Mouse (Mus musculus) MEL (cell line): Measurements from ENCODE around the gene Qrich1. TPM values are rescaled to one million over a fixed set of nuclear protein-coding genes. Genes with fewer than 3 reads are reported as not detected.

Experiments used
- DNase-seq: peaks from one replicate; pipeline ENCODE4 v3.0.0; 2011; ENCODE audit warnings: low read depth, low spot score
- H3K27ac ChIP-seq: 2 replicates; pipeline ENCODE4 v1.5.1; 2012; ENCODE audit warnings: low read depth, mild to moderate bottlenecking, control low read depth, low read length, moderate library complexity; ENCODE audit not compliant: control insufficient read depth
- H3K27me3 ChIP-seq, 2 experiments: fragments of 150-350 bp in 1 of 2; sonication (generic) in 1 of 2; 2 replicates each; pipeline ENCODE4 v1.6.1; 2012; ENCODE audit warnings: low read length in 2 of 2, mild to moderate bottlenecking in 2 of 2, improper control_type of control experiment in 1 of 2, moderate library complexity in 1 of 2; ENCODE audit not compliant: insufficient read depth in 2 of 2, control insufficient read depth in 1 of 2
- H3K36me3 ChIP-seq, 2 experiments: 2 replicates each; pipeline ENCODE4 v1.6.1; 2012 to 2014; ENCODE audit warnings: low read length in 2 of 2, improper control_type of control experiment in 1 of 2, inconsistent platforms in 1 of 2, mild to moderate bottlenecking in 1 of 2; ENCODE audit not compliant: insufficient read depth in 2 of 2, control insufficient read depth in 1 of 2
- H3K4me1 ChIP-seq, 2 experiments: fragments of 150-350 bp in 1 of 2; sonication (generic) in 1 of 2; 2 replicates each; pipeline ENCODE4 v1.6.1; 2012; ENCODE audit warnings: low read length in 2 of 2, improper control_type of control experiment in 1 of 2, mild to moderate bottlenecking in 1 of 2; ENCODE audit not compliant: insufficient read depth in 2 of 2, control insufficient read depth in 1 of 2
- H3K4me3 ChIP-seq, 2 experiments: fragments of 150-350 bp in 1 of 2; sonication (generic) in 1 of 2; 2 replicates each; pipeline ENCODE4 v1.5.1; 2012; ENCODE audit warnings: low read depth in 2 of 2, low read length in 2 of 2, mild to moderate bottlenecking in 2 of 2, moderate library complexity in 2 of 2, control low read depth in 1 of 2, improper control_type of control experiment in 1 of 2; ENCODE audit not compliant: control insufficient read depth in 1 of 2, insufficient read depth in 1 of 2
- H3K79me2 ChIP-seq: 2 replicates; pipeline ENCODE4 v1.6.1; 2012; ENCODE audit warnings: mild to moderate bottlenecking, low read length, moderate library complexity; ENCODE audit not compliant: control insufficient read depth, poor library complexity, insufficient read depth
- H3K9ac ChIP-seq: 2 replicates; pipeline ENCODE4 v1.6.1; 2012; ENCODE audit warnings: low read depth, mild to moderate bottlenecking, control low read depth, low read length, moderate library complexity; ENCODE audit not compliant: control insufficient read depth, poor library complexity, severe bottlenecking
- H3K9me3 ChIP-seq: fragments of 150-350 bp; sonication (generic); replicated peaks from 2 replicates; pipeline ENCODE4 v1.6.1; 2012; ENCODE audit warnings: mild to moderate bottlenecking, low read length, improper control_type of control experiment, moderate library complexity; ENCODE audit not compliant: insufficient read depth
- BHLHE40 ChIP-seq: IDR thresholded peaks from 2 replicates; pipeline ENCODE4 v1.6.1; 2012; ENCODE audit warnings: low read depth, mild to moderate bottlenecking, inconsistent platforms, low read length, improper control_type of control experiment, borderline replicate concordance
- CHD2 ChIP-seq: IDR thresholded peaks from 2 replicates; pipeline ENCODE4 v1.6.1; 2011; ENCODE audit warnings: low read length, improper control_type of control experiment
- CTCF ChIP-seq, 3 experiments: IDR thresholded peaks in 2 of 3; conservative IDR thresholded peaks in 1 of 3; 2 replicates each; pipeline ENCODE4 v1.5.1; 2011 to 2012; ENCODE audit warnings: low read length in 3 of 3, low read depth in 2 of 3, mild to moderate bottlenecking in 2 of 3, improper control_type of control experiment in 1 of 3, inconsistent platforms in 1 of 3, mixed read lengths in 1 of 3, moderate library complexity in 1 of 3; ENCODE audit not compliant: control insufficient read depth in 1 of 3, insufficient read depth in 1 of 3, poor library complexity in 1 of 3, severe bottlenecking in 1 of 3
- E2F4 ChIP-seq: IDR thresholded peaks from 2 replicates; pipeline ENCODE4 v1.6.1; 2011; ENCODE audit warnings: low read depth, low read length, improper control_type of control experiment, borderline replicate concordance
- GABPA ChIP-seq: IDR thresholded peaks from 2 replicates; pipeline ENCODE4 v1.6.1; 2012; ENCODE audit warnings: low read depth, mild to moderate bottlenecking, inconsistent platforms, low read length, improper control_type of control experiment, moderate library complexity
- JUND ChIP-seq: IDR thresholded peaks from 2 replicates; pipeline ENCODE4 v1.6.1; 2011; ENCODE audit warnings: low read depth, mild to moderate bottlenecking, improper control_type of control experiment, low read length
- KAT2A ChIP-seq: conservative IDR thresholded peaks from 2 replicates; pipeline ENCODE4 v1.6.1; 2012; ENCODE audit warnings: low read depth, low read length, improper control_type of control experiment, inconsistent platforms
- MAFK ChIP-seq: IDR thresholded peaks from 2 replicates; pipeline ENCODE4 v1.6.1; 2011; ENCODE audit warnings: low read depth, mild to moderate bottlenecking, low read length, improper control_type of control experiment, borderline replicate concordance
- MXI1 ChIP-seq: IDR thresholded peaks from 2 replicates; pipeline ENCODE4 v1.6.1; 2011; ENCODE audit warnings: mild to moderate bottlenecking, low read depth, low read length, improper control_type of control experiment
- MYB ChIP-seq: IDR thresholded peaks from 2 replicates; pipeline ENCODE4 v1.6.1; 2011; ENCODE audit warnings: mild to moderate bottlenecking, low read depth, low read length, improper control_type of control experiment
- NRF1 ChIP-seq: IDR thresholded peaks from 2 replicates; pipeline ENCODE4 v1.6.1; 2014; ENCODE audit warnings: low read depth, mild to moderate bottlenecking, inconsistent platforms, low read length, improper control_type of control experiment, moderate library complexity; ENCODE audit not compliant: poor library complexity, insufficient read depth, severe bottlenecking
- RAD21 ChIP-seq: IDR thresholded peaks from 2 replicates; pipeline ENCODE4 v1.6.1; 2011; ENCODE audit warnings: mild to moderate bottlenecking, low read depth, low read length, improper control_type of control experiment
- RCOR1 ChIP-seq: IDR thresholded peaks from 2 replicates; pipeline ENCODE4 v1.6.1; 2012; ENCODE audit warnings: low read depth, mild to moderate bottlenecking, inconsistent platforms, low read length, improper control_type of control experiment
- SMC3 ChIP-seq: IDR thresholded peaks from 2 replicates; pipeline ENCODE4 v1.6.1; 2011; ENCODE audit warnings: low read depth, low read length, improper control_type of control experiment
- TAL1 ChIP-seq: IDR thresholded peaks from 2 replicates; pipeline ENCODE4 v1.6.1; 2012; ENCODE audit warnings: mild to moderate bottlenecking, inconsistent platforms, low read length, moderate library complexity, mixed read lengths
- TBP ChIP-seq: IDR thresholded peaks from 2 replicates; pipeline ENCODE4 v1.8.0; 2011; ENCODE audit warnings: low read depth, low read length, improper control_type of control experiment
- UBTF ChIP-seq: IDR thresholded peaks from 2 replicates; pipeline ENCODE4 v1.6.1; 2012; ENCODE audit warnings: low read depth, mild to moderate bottlenecking, inconsistent platforms, low read length, improper control_type of control experiment, moderate library complexity, borderline replicate concordance; ENCODE audit not compliant: insufficient read depth
- USF2 ChIP-seq, 2 experiments: IDR thresholded peaks; 2 replicates each; pipeline ENCODE4 v1.6.1; 2011 to 2012; ENCODE audit warnings: improper control_type of control experiment in 2 of 2, low read length in 2 of 2, borderline replicate concordance in 1 of 2, inconsistent platforms in 1 of 2, low read depth in 1 of 2, mild to moderate bottlenecking in 1 of 2; ENCODE audit not compliant: insufficient read depth in 1 of 2
- ZMIZ1 ChIP-seq: IDR thresholded peaks from 2 replicates; pipeline ENCODE4 v1.6.1; 2012; ENCODE audit warnings: low read depth, mild to moderate bottlenecking, inconsistent platforms, low read length, improper control_type of control experiment, moderate library complexity
- ZNF384 ChIP-seq: IDR thresholded peaks from 2 replicates; pipeline ENCODE4 v1.6.1; 2012; ENCODE audit warnings: low read depth, mild to moderate bottlenecking, inconsistent platforms, low read length, improper control_type of control experiment
- polyA plus RNA-seq, 2 experiments: library from polyadenylated mRNA; stranded (reverse) in 1 of 2; unstranded in 1 of 2; fragments of >175 nt in 1 of 2; fragments of >200 nt in 1 of 2; gene quantifications; 2 replicates each; pipeline versions ENCODE4 v1.2.1 to v1.2.4; 2012; ENCODE audit warnings: low replicate concordance in 2 of 2, low read depth in 1 of 2; ENCODE audit not compliant: insufficient read length in 2 of 2, insufficient read depth in 1 of 2, missing spikeins in 1 of 2
- total RNA-seq: library from RNA; depleted of rRNA; stranded (reverse); fragments of 300-350 nt; gene quantifications from 2 replicates; pipeline ENCODE4 v1.2.3, GENCODE M21; 2012

Qrich1 gene
- total and polyA plus RNA-seq, 3 experiments, result 84.5 to 161 (median 126) TPM

DNA sequence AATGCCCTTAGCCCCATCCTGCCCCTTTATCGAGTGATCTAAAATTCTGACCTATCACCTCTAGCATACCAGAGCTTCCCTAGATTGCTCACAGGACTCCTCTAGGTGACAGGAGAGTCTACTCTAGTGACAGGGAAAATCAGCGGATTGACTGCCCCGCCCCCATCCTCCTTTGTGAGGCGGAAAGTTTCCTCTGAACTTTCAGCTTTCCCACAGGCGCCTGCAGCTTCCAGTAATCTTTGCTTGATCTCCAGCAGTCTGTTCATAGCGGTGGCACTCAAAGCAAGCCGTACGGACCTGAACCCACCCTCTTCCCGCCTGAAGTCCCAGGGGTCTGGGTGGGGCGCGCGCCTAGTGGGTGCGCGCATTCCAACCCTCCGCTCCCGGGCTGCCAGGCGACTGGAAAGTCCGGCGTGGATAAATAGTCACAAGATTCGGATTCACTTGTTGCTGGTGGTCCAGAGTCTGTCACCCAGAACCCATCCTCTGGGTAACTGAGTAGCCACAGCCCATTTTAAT is 37.9 kb upstream of the Qrich1 start:
- Histone ChIP-seq H3K27me3 (no peaks in the 10 kb centered on the region), H3K4me3 (peak overlapping the region in 1 of 2 experiments; percentile 54; a peak in 2 of 4 replicates), H3K36me3 (no peaks in the 10 kb centered on the region; a peak in 1 of 4 replicates), H3K4me1 (peaks cover 0 to 2% of the 10 kb centered on the region in 2 experiments; a peak in 1 of 4 replicates), H3K9ac (peak overlapping the region; percentile 45), H3K9me3 (no peaks in the 10 kb centered on the region), H3K79me2 (no peaks in the 10 kb centered on the region), H3K27ac (no peak overlapping the region)
- no peak for TF ChIP-seq CTCF (IDR thresholded peaks at IDR 0.05 in 2 of 3, conservative IDR thresholded peaks at IDR 0.05 in 1 of 3; ENCODE audit: control insufficient read depth in 1 of 3, insufficient read depth in 1 of 3, low read depth in 2 of 3, low read length in 3 of 3, poor library complexity in 1 of 3, severe bottlenecking in 1 of 3)
- TF ChIP-seq KAT2A, result no peak
- TF ChIP-seq MAFK, result no peak
- no peak for TF ChIP-seq TBP
- TF ChIP-seq CHD2, result no peak
- TF ChIP-seq RCOR1, result no peak
- TF ChIP-seq NRF1, result no peak
- TF ChIP-seq SMC3, result no peak
- TF ChIP-seq RAD21, result no peak
- TF ChIP-seq JUND, result no peak
- DNase-seq, result peak; percentile 35

DNA sequence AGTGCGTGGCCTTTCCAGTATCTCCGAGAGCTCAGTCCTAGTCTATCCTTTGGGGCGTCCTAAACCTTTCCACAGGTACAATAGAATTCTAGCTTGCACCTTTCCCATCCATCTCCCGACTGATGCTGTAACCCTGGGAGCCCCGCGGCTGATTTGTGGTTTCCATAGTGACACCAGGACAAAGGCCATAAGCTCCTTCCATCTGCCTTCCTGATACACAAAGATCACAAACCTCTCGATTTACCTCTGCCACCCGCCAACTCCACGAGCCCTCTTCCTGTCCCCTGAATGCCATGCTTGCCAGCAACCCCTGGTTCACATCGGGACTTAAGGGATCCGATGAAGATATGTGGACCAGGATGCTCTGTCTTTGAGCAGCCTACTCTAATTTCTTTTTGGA is 37.4 kb upstream of the Qrich1 start:
- Histone ChIP-seq H3K4me1 (peaks cover 0 to 2% of the 10 kb centered on the region in 2 experiments; a peak in 1 of 4 replicates), H3K36me3 (no peaks in the 10 kb centered on the region; a peak in 1 of 4 replicates), H3K9me3 (no peaks in the 10 kb centered on the region), H3K4me3 (no peak overlapping the region), H3K79me2 (no peaks in the 10 kb centered on the region), H3K27ac (no peak overlapping the region), H3K27me3 (no peaks in the 10 kb centered on the region), H3K9ac (no peak overlapping the region; the same call in 1 of the 2 replicates)
- no peak for TF ChIP-seq MXI1
- no peak for TF ChIP-seq ZMIZ1
- TF ChIP-seq MAFK, result no peak
- no peak for TF ChIP-seq TAL1
- TF ChIP-seq BHLHE40, result no peak
- TF ChIP-seq UBTF, result no peak
- no peak for TF ChIP-seq E2F4
- TF ChIP-seq ZNF384, result no peak
- no peak for TF ChIP-seq TBP
- no peak for TF ChIP-seq GABPA
- no peak for TF ChIP-seq RAD21
- TF ChIP-seq MYB, result no peak
- no peak for TF ChIP-seq USF2 (IDR thresholded peaks at IDR 0.05; ENCODE audit: borderline replicate concordance in 1 of 2, insufficient read depth in 1 of 2, low read depth in 1 of 2, low read length in 2 of 2)
- no peak for DNase-seq
